Mouse (Mus musculus) kidney, adult 2 months (tissue): ENCODE data around the gene Slc9a3r2.

ENCODE experiments used
- CTCF ChIP-seq: fragments of 200-500 bp; conservative IDR thresholded peaks from 2 replicates; pipeline ENCODE4 v1.5.1; 2011; ENCODE audit warnings: low read depth, mild to moderate bottlenecking, control low read depth, low read length, moderate library complexity, mixed read lengths; ENCODE audit not compliant: insufficient read depth, insufficient read length
- POLR2A ChIP-seq: fragments of 200-500 bp; IDR thresholded peaks from one replicate; pipeline ENCODE4 v1.6.1; 2011; ENCODE audit warnings: low read depth, low read length, control low read depth

- TF ChIP-seq POLR2A (no peak), CTCF (no peak)
These were observed 8.2 kb downstream of the Slc9a3r2 start for GRCm38 (mm10) chr17:24641944-24642343.
